Mouse (Mus musculus): Measurements from ENCODE around the gene Rbm6.

Rbm6 gene

GRCm38 (mm10) chr9:107769445-107770000 is 103.5 kb downstream of the Rbm6 start:
- in situ Hi-C loops (cut with MboI; ENCODE audit: unreplicated experiment in 2 of 2) = loop anchor here (10.0 to 25.0 kb wide), 4 partner anchors 293 to 775 kb away; partner anchors contain the start of gene Amigo3 (in 1 of the 2)

- in situ Hi-C loops (cut with MboI; ENCODE audit: unreplicated experiment in 2 of 2) = loop anchor here (10.0 to 25.0 kb wide), 4 partner anchors 293 to 776 kb away; partner anchors contain the start of gene Amigo3 (in 1 of the 2)
Observed at GRCm38 (mm10) chr9:107768851-107769250, 104.2 kb downstream of the Rbm6 start.

- in situ Hi-C loops (cut with MboI; ENCODE audit: unreplicated experiment in 2 of 2) = loop anchor here (25.0 kb wide), 3 partner anchors 303 to 778 kb away; partner anchors contain the start of gene Amigo3 (in 1 of the 2)
Observed at GRCm38 (mm10) chr9:107759593-107759992, 113.4 kb downstream of the Rbm6 start.

- in situ Hi-C loops (cut with MboI; ENCODE audit: unreplicated experiment in 2 of 2) = loop anchor here (25.0 kb wide), 3 partner anchors 312 to 787 kb away; partner anchors contain the start of gene Amigo3 (in 1 of the 2)
Observed at GRCm38 (mm10) chr9:107750378-107750777, 122.7 kb downstream of the Rbm6 start.

- in situ Hi-C loops (cut with MboI; ENCODE audit: unreplicated experiment in 2 of 2) = no loop called here
Observed at GRCm38 (mm10) chr9:107748063-107748462, 125.0 kb downstream of the Rbm6 start.

- in situ Hi-C loops (cut with MboI; ENCODE audit: unreplicated experiment in 2 of 2) = no loop called here
Observed at GRCm38 (mm10) chr9:107747310-107747709, 125.7 kb downstream of the Rbm6 start.

GRCm38 (mm10) chr9:107746679-107747078 is 126.4 kb downstream of the Rbm6 start:
- in situ Hi-C loops (cut with MboI; ENCODE audit: unreplicated experiment in 2 of 2) = no loop called here

- in situ Hi-C loops (cut with MboI; ENCODE audit: unreplicated experiment in 2 of 2) = no loop called here
Observed at GRCm38 (mm10) chr9:107744061-107744460, 129.0 kb downstream of the Rbm6 start.

GRCm38 (mm10) chr9:107738841-107739202 is 134.2 kb downstream of the Rbm6 start:
- in situ Hi-C loops (cut with MboI; ENCODE audit: unreplicated experiment in 2 of 2) = loop anchor here (5.0 kb wide), 5 partner anchors 52 to 142 kb away; partner anchors contain the start of gene Sema3b (in 1 of the 2)

- in situ Hi-C loops (cut with MboI; ENCODE audit: unreplicated experiment in 2 of 2) = loop anchor here (5.0 kb wide), 5 partner anchors 51 to 141 kb away; partner anchors contain the start of gene Sema3b (in 1 of the 2)
Observed at GRCm38 (mm10) chr9:107738020-107738840, 134.8 kb downstream of the Rbm6 start.

GRCm38 (mm10) chr9:107736185-107736485 is 136.9 kb downstream of the Rbm6 start:
- in situ Hi-C loops (cut with MboI; ENCODE audit: unreplicated experiment in 2 of 2) = loop anchor here (5.0 kb wide), 5 partner anchors 49 to 139 kb away; partner anchors contain the start of gene Sema3b (in 1 of the 2)

- in situ Hi-C loops (cut with MboI; ENCODE audit: unreplicated experiment in 2 of 2) = loop anchor here (5.0 kb wide), 5 partner anchors 48 to 138 kb away; partner anchors contain the start of gene Sema3b (in 1 of the 2)
Observed at GRCm38 (mm10) chr9:107735356-107736184, 137.5 kb downstream of the Rbm6 start.

GRCm38 (mm10) chr9:107734567-107734971 is 138.5 kb downstream of the Rbm6 start:
- in situ Hi-C loops (cut with MboI; ENCODE audit: unreplicated experiment in 2 of 2) = no loop called here

- in situ Hi-C loops (cut with MboI; ENCODE audit: unreplicated experiment in 2 of 2) = no loop called here
Observed at GRCm38 (mm10) chr9:107729709-107730108, 143.3 kb downstream of the Rbm6 start.

GRCm38 (mm10) chr9:107728919-107729670 is 143.9 kb downstream of the Rbm6 start:
- in situ Hi-C loops (cut with MboI; ENCODE audit: unreplicated experiment in 2 of 2) = no loop called here

- in situ Hi-C loops (cut with MboI; ENCODE audit: unreplicated experiment in 2 of 2) = no loop called here
Observed at GRCm38 (mm10) chr9:107727041-107727440, 146.0 kb downstream of the Rbm6 start.

- in situ Hi-C loops (cut with MboI; ENCODE audit: unreplicated experiment in 2 of 2) = no loop called here
Observed at GRCm38 (mm10) chr9:107724796-107725195, 148.2 kb downstream of the Rbm6 start.

- in situ Hi-C loops (cut with MboI; ENCODE audit: unreplicated experiment in 2 of 2) = no loop called here
Observed at GRCm38 (mm10) chr9:107723794-107724531, 149.1 kb downstream of the Rbm6 start.

Measured in v-Abl transformed pro-B cells (cell line).